Mouse (Mus musculus): ENCODE data around the gene B230104I21Rik.

- TF ChIP-seq CTCF (IDR thresholded peaks at IDR 0.05) (no peak), POLR2A (IDR thresholded peaks at IDR 0.05; ENCODE audit: insufficient read depth, low read depth, low read length) (no peak)
Measured at GRCm38 (mm10) chr4:154359762-154360300, 23.9 kb downstream of the B230104I21Rik start.

Data from heart, adult 2 months (tissue).